Mouse (Mus musculus) gastrocnemius, postnatal 14 days (tissue): ENCODE measurements around the gene 2010300C02Rik. TPM values are rescaled to one million over a fixed set of nuclear protein-coding genes. Genes with fewer than 3 reads are reported as not detected.

Experiments
- total RNA-seq, 2 experiments: library from RNA; stranded (reverse); gene quantifications; 2 replicates each; pipeline ENCODE4 v1.2.3; 2021

The 2010300C02Rik gene
- total RNA-seq, 2 experiments from 2014 or later: 0.25 to 0.35 TPM

Other genes starting within 250 kb of the 2010300C02Rik start
- gene Mgat4a, start 179.1 kb downstream of the 2010300C02Rik start, total RNA-seq: 1 to 10 TPM; 5.1 to 8.5 TPM
- gene Tsga10, start 146.3 kb upstream of the 2010300C02Rik start, total RNA-seq: 1 to 10 TPM; 2.2 to 2.4 TPM
- 1 to 10 TPM; 5.5 to 5.8 TPM for gene Lipt1, start 151.7 kb upstream of the 2010300C02Rik start, total RNA-seq
- 1 to 10 TPM; 2.2 to 2.5 TPM for gene Mitd1, start 170.3 kb upstream of the 2010300C02Rik start, total RNA-seq
- gene Mrpl30, start 170.4 kb upstream of the 2010300C02Rik start, total RNA-seq: 100 to 1,000 TPM; 229 to 257 TPM
- not detected for gene Lyg2, start 196.4 kb upstream of the 2010300C02Rik start, total RNA-seq
- not detected for gene Lyg1, start 237.7 kb upstream of the 2010300C02Rik start, total RNA-seq